Mouse (Mus musculus) gastrocnemius, postnatal 25 days (tissue): ENCODE results near the gene Sptbn4. TPM values are rescaled to one million over a fixed set of nuclear protein-coding genes. Genes with fewer than 3 reads are reported as not detected.

Experiments used
- DNase-seq: peaks from one replicate; pipeline ENCODE4 v3.0.0; 2022
- total RNA-seq, 2 experiments: library from RNA; stranded (reverse); gene quantifications; 1 replicate in 1 of 2; 2 replicates in 1 of 2; pipeline ENCODE4 v1.2.3; 2021

Sptbn4 gene
- total RNA-seq, 2 experiments from 2014 or later = 0.05 TPM; not detected in 1

GRCm38 (mm10) chr7:27433349-27433748, 14.1 kb downstream of the Sptbn4 start:
- no peak for DNase-seq

GRCm38 (mm10) chr7:27429135-27429534, 18.4 kb downstream of the Sptbn4 start:
- DNase-seq = no peak

- no peak for DNase-seq
These were observed 19.5 kb downstream of the Sptbn4 start for GRCm38 (mm10) chr7:27428002-27428401.

GRCm38 (mm10) chr7:27427387-27427786, 20.1 kb downstream of the Sptbn4 start:
- DNase-seq = no peak

GRCm38 (mm10) chr7:27423556-27424326, 23.7 kb downstream of the Sptbn4 start:
- DNase-seq = no peak

GRCm38 (mm10) chr7:27419101-27419500, 28.4 kb downstream of the Sptbn4 start:
- DNase-seq = no peak

GRCm38 (mm10) chr7:27417151-27417550, 30.3 kb downstream of the Sptbn4 start:
- DNase-seq = no peak

- DNase-seq = peak; percentile 75
These were observed 38.9 kb downstream of the Sptbn4 start for GRCm38 (mm10) chr7:27408379-27409176.

GRCm38 (mm10) chr7:27407816-27408215, 39.7 kb downstream of the Sptbn4 start:
- no peak for DNase-seq

GRCm38 (mm10) chr7:27406481-27406880, 41.0 kb downstream of the Sptbn4 start:
- no peak for DNase-seq

GRCm38 (mm10) chr7:27404203-27404942, 43.1 kb downstream of the Sptbn4 start:
- peak; percentile 13 for DNase-seq

- DNase-seq = no peak
These were observed 44.8 kb downstream of the Sptbn4 start for GRCm38 (mm10) chr7:27402675-27403074.

- DNase-seq = no peak
These were observed 46.9 kb downstream of the Sptbn4 start for GRCm38 (mm10) chr7:27400545-27400944.

GRCm38 (mm10) chr7:27397048-27397949, 50.2 kb downstream of the Sptbn4 start:
- DNase-seq = no peak

GRCm38 (mm10) chr7:27396184-27397047, 51.1 kb downstream of the Sptbn4 start:
- DNase-seq = no peak

GRCm38 (mm10) chr7:27395521-27396183, 51.8 kb downstream of the Sptbn4 start:
- no peak for DNase-seq

- no peak for DNase-seq
These were observed 56.1 kb downstream of the Sptbn4 start for GRCm38 (mm10) chr7:27391416-27391815.

GRCm38 (mm10) chr7:27389213-27389612, 58.3 kb downstream of the Sptbn4 start:
- DNase-seq = no peak

- no peak for DNase-seq
These were observed 62.8 kb downstream of the Sptbn4 start for GRCm38 (mm10) chr7:27384731-27385130.

- DNase-seq = no peak
These were observed 63.4 kb downstream of the Sptbn4 start for GRCm38 (mm10) chr7:27384134-27384533.
